Mouse (Mus musculus) forebrain, embryonic 12.5 days (tissue): ENCODE data around the gene Npnt. TPM values are rescaled to one million over a fixed set of nuclear protein-coding genes. Genes with fewer than 3 reads are reported as not detected.

ENCODE experiments used
- ATAC-seq: fragments of 200-750 bp; cut with Nextera tagmentation; 2 replicates; pipeline ENCODE4 v1.8.0; 2017; ENCODE audit warnings: moderate TSS enrichment; ENCODE audit not compliant: low FRiP score
- H3K27ac ChIP-seq: fragments of 300-500 bp; sonication (generic); 2 replicates; pipeline ENCODE4 v1.5.1; 2016; ENCODE audit warnings: mild to moderate bottlenecking
- H3K27me3 ChIP-seq: fragments of 300-500 bp; sonication (generic); 2 replicates; pipeline ENCODE4 v1.6.1; 2016; ENCODE audit warnings: mild to moderate bottlenecking
- H3K36me3 ChIP-seq: fragments of 300-500 bp; sonication (generic); replicated peaks from 2 replicates; pipeline ENCODE4 v1.6.1; 2016; ENCODE audit warnings: mild to moderate bottlenecking
- H3K4me1 ChIP-seq: fragments of 300-500 bp; sonication (generic); 2 replicates; pipeline ENCODE4 v1.6.1; 2016
- H3K4me2 ChIP-seq: fragments of 300-500 bp; sonication (generic); 2 replicates; pipeline ENCODE4 v1.6.1; 2016; ENCODE audit warnings: mild to moderate bottlenecking, moderate library complexity
- H3K4me3 ChIP-seq: fragments of 300-500 bp; sonication (generic); replicated peaks from 2 replicates; pipeline ENCODE4 v1.5.1; 2016; ENCODE audit warnings: mild to moderate bottlenecking
- H3K9ac ChIP-seq: fragments of 300-500 bp; sonication (generic); 2 replicates; pipeline ENCODE4 v1.6.1; 2016; ENCODE audit warnings: mild to moderate bottlenecking
- H3K9me3 ChIP-seq: fragments of 300-500 bp; sonication (generic); 2 replicates; pipeline ENCODE4 v1.6.1; 2016
- WGBS: fragments of 180-500 bp; shearing (Covaris S2); methylation state at CpG from one replicate; pipeline ENCODE4 v1.1.7; 2016; 5-methylcytosine and 5-hydroxymethylcytosine counted together
- polyA plus RNA-seq: library from polyadenylated mRNA; unstranded; fragments of >200 nt; fragmentation: Nextera tagmentation; extraction: Ambion mirVana; gene quantifications from 2 replicates; pipeline ENCODE4 v1.2.1, GENCODE M21; 2016

The Npnt gene
- polyA plus RNA-seq, 1 experiment from 2014 or later, result 5.0 TPM

DNA sequence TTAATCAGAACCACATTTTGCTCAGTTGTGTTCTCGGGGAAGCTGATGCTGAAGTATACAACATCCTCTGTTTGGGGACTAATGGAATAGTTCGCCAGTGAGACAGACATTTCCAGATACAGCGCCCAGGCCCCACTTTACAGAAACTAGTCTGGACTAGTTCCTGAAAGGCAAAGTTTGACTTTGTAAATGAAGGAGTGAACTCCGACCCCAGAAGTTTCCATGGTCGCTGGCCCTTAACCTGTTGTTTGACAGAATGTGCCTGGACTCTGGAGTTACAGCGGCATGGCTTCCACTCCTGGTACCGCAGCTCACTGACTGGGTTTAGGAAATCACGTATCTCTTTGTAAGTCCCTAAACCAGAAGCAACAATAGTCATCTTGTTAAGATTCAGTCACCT lies 89.3 kb downstream of the Npnt start:
- Histone ChIP-seq H3K4me2 (no peak overlapping the region), H3K4me3 (no peak overlapping the region), H3K4me1 (no peaks in the 10 kb centered on the region), H3K36me3 (no peaks in the 10 kb centered on the region), H3K9me3 (no peaks in the 10 kb centered on the region), H3K27me3 (no peaks in the 10 kb centered on the region), H3K9ac (no peak overlapping the region), H3K27ac (no peak overlapping the region)
- 86% methylated on average over 8 of the region's 8 CpGs for WGBS
- no peak for ATAC-seq

DNA sequence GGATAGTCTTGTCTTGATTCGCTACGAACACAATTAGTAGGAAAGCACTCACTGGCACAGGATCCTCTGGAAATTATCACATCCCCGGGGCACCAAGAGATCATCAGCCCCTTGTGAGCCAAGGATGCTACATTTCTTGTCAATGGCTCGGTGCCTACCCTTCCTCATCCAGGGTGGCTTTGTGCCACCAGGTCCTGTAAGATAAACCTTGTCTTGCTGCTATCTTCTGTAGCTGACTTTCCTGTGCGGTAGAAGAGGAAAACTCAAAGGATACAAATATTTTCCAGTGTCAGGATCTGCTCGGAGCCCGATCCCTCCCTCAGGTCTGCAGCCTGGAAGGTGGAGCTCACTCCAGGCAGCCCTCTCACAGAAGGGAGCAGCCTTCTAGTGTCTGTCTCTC lies 90.5 kb downstream of the Npnt start:
- no peak for ATAC-seq
- Histone ChIP-seq H3K4me1 (no peaks in the 10 kb centered on the region), H3K9me3 (no peaks in the 10 kb centered on the region), H3K36me3 (no peaks in the 10 kb centered on the region), H3K4me2 (no peak overlapping the region), H3K4me3 (no peak overlapping the region), H3K27me3 (no peaks in the 10 kb centered on the region), H3K9ac (no peak overlapping the region), H3K27ac (no peak overlapping the region)
- WGBS, result 90% methylated on average over 7 of the region's 7 CpGs

DNA sequence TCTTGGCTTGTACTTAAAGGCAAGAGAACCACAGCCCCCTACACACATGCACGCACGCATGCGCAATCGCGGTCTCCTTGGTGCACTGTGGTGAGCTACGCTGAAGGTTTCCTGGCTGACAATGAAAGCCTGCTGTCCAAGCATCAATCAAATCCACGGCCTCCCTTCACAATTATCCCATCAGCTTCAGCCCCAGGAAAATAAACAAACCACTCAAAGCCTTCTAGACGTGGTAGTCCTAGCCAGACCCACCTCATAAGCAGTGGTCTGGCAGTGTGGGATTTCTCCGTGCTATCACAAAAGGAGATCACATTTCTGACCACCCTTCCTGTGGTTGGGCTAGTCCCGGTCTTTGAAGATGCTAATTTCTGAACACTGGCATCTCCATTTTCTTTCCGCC lies 91.2 kb downstream of the Npnt start:
- Histone ChIP-seq H3K27me3 (no peaks in the 10 kb centered on the region), H3K36me3 (no peaks in the 10 kb centered on the region), H3K4me2 (no peak overlapping the region), H3K9me3 (no peaks in the 10 kb centered on the region), H3K9ac (no peak overlapping the region), H3K27ac (no peak overlapping the region), H3K4me1 (no peaks in the 10 kb centered on the region), H3K4me3 (no peak overlapping the region)
- ATAC-seq, result no peak
- WGBS, result 74% methylated on average over 11 of the region's 11 CpGs

- H3K9ac ChIP-seq, result no peak overlapping the region
- 77% methylated on average over 6 of the region's 6 CpGs for WGBS
- no peak overlapping the region for H3K4me3 ChIP-seq
Observed at GRCm38 (mm10) chr3:132856651-132857050, 93.4 kb downstream of the Npnt start.

GRCm38 (mm10) chr3:132855458-132856212 lies 94.5 kb downstream of the Npnt start:
- 56% methylated on average over 9 of the region's 9 CpGs for WGBS
- no peaks in the 10 kb centered on the region for H3K9me3 ChIP-seq
- H3K9ac ChIP-seq, result no peak overlapping the region
- ATAC-seq, result no peak
- H3K27ac ChIP-seq, result no peak overlapping the region
- peaks cover 8% of the 10 kb centered on the region for H3K4me1 ChIP-seq
- H3K4me3 ChIP-seq, result no peak overlapping the region
- H3K36me3 ChIP-seq, result no peaks in the 10 kb centered on the region
- H3K4me2 ChIP-seq, result no peak overlapping the region
- H3K27me3 ChIP-seq, result no peaks in the 10 kb centered on the region

More at GRCm38 (mm10) chr3:132856651-132857050, 93.4 kb downstream of the Npnt start:
- H3K27ac ChIP-seq, result no peak overlapping the region
- no peaks in the 10 kb centered on the region for H3K27me3 ChIP-seq
- no peaks in the 10 kb centered on the region for H3K36me3 ChIP-seq
- H3K4me1 ChIP-seq, result peaks cover 5% of the 10 kb centered on the region
- no peak overlapping the region for H3K4me2 ChIP-seq
- no peaks in the 10 kb centered on the region for H3K9me3 ChIP-seq
- ATAC-seq, result no peak

GRCm38 (mm10) chr3:132854271-132854670 lies 95.8 kb downstream of the Npnt start:
- Histone ChIP-seq H3K27ac (no peak overlapping the region), H3K9ac (no peak overlapping the region), H3K27me3 (no peaks in the 10 kb centered on the region), H3K9me3 (no peaks in the 10 kb centered on the region), H3K4me2 (no peak overlapping the region), H3K4me1 (peaks cover 8% of the 10 kb centered on the region), H3K4me3 (no peak overlapping the region), H3K36me3 (no peaks in the 10 kb centered on the region)
- no peak for ATAC-seq
- WGBS, result 82% methylated on average over 9 of the region's 9 CpGs

- peaks cover 8% of the 10 kb centered on the region for H3K4me1 ChIP-seq
- no peaks in the 10 kb centered on the region for H3K36me3 ChIP-seq
- H3K4me3 ChIP-seq, result no peak overlapping the region
- no peaks in the 10 kb centered on the region for H3K27me3 ChIP-seq
- ATAC-seq, result 0 out of 2 replicates have a peak, but pooled peaks have one; percentile 6
- H3K27ac ChIP-seq, result no peak overlapping the region
- no peak overlapping the region for H3K9ac ChIP-seq
- no peaks in the 10 kb centered on the region for H3K9me3 ChIP-seq
- 68% methylated on average over 28 of the region's 28 CpGs for WGBS
- H3K4me2 ChIP-seq, result no peak overlapping the region
Observed at GRCm38 (mm10) chr3:132851841-132852728, 98.0 kb downstream of the Npnt start.

GRCm38 (mm10) chr3:132851417-132851816 lies 98.7 kb downstream of the Npnt start:
- H3K4me3 ChIP-seq, result no peak overlapping the region
- no peak overlapping the region for H3K27ac ChIP-seq
- no peaks in the 10 kb centered on the region for H3K36me3 ChIP-seq
- no peak overlapping the region for H3K9ac ChIP-seq
- no peaks in the 10 kb centered on the region for H3K27me3 ChIP-seq
- peaks cover 8% of the 10 kb centered on the region for H3K4me1 ChIP-seq
- no peak overlapping the region for H3K4me2 ChIP-seq
- ATAC-seq, result 0 out of 2 replicates have a peak, but pooled peaks have one; percentile 20
- H3K9me3 ChIP-seq, result no peaks in the 10 kb centered on the region
- 35% methylated on average over 1 of the region's 1 CpGs for WGBS

DNA sequence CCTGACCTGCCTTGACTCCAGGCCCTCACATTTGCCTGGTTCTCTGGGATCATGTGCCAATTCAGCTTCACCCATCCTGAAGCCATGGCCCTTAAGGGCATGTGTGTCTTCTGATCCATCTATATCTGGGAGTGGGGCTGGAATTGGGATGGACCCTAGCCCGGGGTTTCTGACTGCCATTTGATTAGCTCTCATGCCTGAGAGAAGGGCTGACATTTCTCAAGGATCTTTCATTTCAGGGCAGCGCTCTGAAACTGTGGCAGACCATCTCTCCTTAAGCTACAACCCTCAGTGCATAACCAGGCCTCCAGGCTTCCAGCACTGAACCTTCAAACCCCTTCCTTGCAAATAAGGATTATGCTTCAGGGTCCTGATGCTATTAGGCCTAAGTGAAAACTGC lies 99.7 kb downstream of the Npnt start:
- Histone ChIP-seq H3K4me2 (no peak overlapping the region), H3K9me3 (no peaks in the 10 kb centered on the region), H3K36me3 (no peaks in the 10 kb centered on the region), H3K27ac (no peak overlapping the region), H3K4me1 (peaks cover 8% of the 10 kb centered on the region), H3K9ac (no peak overlapping the region), H3K4me3 (no peak overlapping the region), H3K27me3 (no peaks in the 10 kb centered on the region)
- ATAC-seq, result no peak
- WGBS, result 83% methylated on average over 2 of the region's 2 CpGs

- no peaks in the 10 kb centered on the region for H3K9me3 ChIP-seq
- ATAC-seq, result no peak
- no peak overlapping the region for H3K4me3 ChIP-seq
- no peaks in the 10 kb centered on the region for H3K27me3 ChIP-seq
- no peak overlapping the region for H3K9ac ChIP-seq
- 74% methylated on average over 7 of the region's 7 CpGs for WGBS
- H3K4me1 ChIP-seq, result peaks cover 8% of the 10 kb centered on the region
- no peak overlapping the region for H3K27ac ChIP-seq
- no peaks in the 10 kb centered on the region for H3K36me3 ChIP-seq
- H3K4me2 ChIP-seq, result no peak overlapping the region
Observed at GRCm38 (mm10) chr3:132849669-132850068, 100.4 kb downstream of the Npnt start.

DNA sequence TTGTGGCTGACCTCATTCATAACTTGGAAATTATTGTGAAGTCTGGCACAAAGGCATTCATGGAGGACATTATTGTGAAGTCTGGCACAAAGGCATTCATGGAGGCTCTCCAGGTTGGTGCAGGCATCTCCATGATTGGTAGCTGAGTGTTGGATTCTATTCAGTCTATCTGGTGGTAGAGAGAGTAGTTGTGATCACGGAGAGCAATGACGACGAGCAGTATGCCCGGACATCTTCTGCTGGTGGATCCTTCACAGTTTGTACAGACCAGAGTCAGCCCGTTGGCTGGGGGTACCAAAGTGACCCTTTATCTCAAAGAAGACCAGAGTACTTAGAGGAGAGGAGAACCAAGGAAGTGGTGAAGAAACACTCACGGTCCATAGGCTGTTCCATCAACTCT lies 107.4 kb downstream of the Npnt start:
- no peaks in the 10 kb centered on the region for H3K9me3 ChIP-seq
- WGBS, result 92% methylated on average over 6 of the region's 6 CpGs
- peaks cover 23% of the 10 kb centered on the region for H3K36me3 ChIP-seq
- no peaks in the 10 kb centered on the region for H3K4me1 ChIP-seq
- H3K4me2 ChIP-seq, result no peak overlapping the region
- H3K27me3 ChIP-seq, result no peaks in the 10 kb centered on the region
- H3K27ac ChIP-seq, result no peak overlapping the region
- ATAC-seq, result no peak
- H3K9ac ChIP-seq, result no peak overlapping the region
- no peak overlapping the region for H3K4me3 ChIP-seq

DNA sequence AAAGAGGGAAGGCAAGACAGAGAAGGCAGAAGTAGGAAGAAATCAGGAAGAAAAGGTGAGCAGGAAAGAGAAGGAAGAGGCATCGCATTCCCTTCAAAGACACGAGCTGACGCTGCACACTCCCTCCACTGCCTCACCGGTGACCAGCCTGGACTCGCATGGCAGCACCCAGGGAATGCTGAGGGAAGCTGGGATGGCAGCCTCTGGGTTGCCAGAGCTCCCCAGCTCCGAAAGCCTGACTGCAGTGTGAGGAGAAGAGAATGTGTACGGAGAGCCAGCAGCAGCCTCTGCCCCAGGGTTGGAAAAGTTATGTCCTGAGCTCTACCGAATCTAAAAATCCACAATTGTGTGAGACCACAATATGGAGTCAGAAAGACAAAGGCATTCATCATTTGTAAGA lies 110.6 kb downstream of the Npnt start:
- H3K4me1 ChIP-seq, result no peaks in the 10 kb centered on the region
- H3K9ac ChIP-seq, result no peak overlapping the region
- H3K4me2 ChIP-seq, result no peak overlapping the region
- H3K4me3 ChIP-seq, result no peak overlapping the region
- H3K9me3 ChIP-seq, result no peaks in the 10 kb centered on the region
- H3K36me3 ChIP-seq, result peaks cover 23% of the 10 kb centered on the region
- no peak for ATAC-seq
- no peak overlapping the region for H3K27ac ChIP-seq
- no peaks in the 10 kb centered on the region for H3K27me3 ChIP-seq
- 90% methylated on average over 8 of the region's 8 CpGs for WGBS
